In the genomic region with DNA sequence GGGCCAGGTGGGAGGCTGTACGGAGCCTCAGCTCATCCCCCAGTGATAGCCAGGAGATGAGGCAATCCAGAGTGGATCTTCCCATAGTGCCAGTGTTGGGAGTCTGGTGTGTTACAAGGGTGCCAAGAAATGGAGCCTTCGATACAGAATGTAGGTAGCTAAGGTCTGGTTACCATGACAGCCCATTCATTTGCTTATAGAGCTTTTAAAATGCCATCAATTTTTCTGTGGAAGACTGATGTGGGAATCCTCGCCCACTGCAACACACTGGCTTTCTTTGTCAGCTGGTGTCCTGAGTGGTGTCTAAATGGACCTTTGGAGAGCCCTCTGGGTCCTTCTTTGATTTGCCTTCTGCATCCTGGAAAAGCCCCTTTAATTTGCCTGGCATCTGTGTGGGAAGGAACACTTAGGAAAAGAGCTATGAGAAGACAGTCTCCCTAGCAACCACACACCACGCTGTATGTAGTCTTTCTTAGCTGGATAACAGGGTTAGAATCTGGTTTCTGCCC, we compare ENCODE assay signal across 12 mouse cellular contexts. TPM values are rescaled to one million over a fixed set of nuclear protein-coding genes. Genes with fewer than 3 reads are reported as not detected.
DNase-seq lines count a peak whose midpoint lies in the region; ATAC-seq and TF ChIP-seq lines count a peak whose summit lies in the region.
"Had no signal": no experiment of that assay in that cellular context is flagged by ENCODE, and none has a peak within 500 bp of the region (broad histone marks: within the 10 kb centered on the region; RNA-seq: fewer than 3 reads in every experiment).

No protein-coding gene starts in this region.

- H3K27me3 ChIP-seq in hindbrain, postnatal 0 days (ENCODE audit: insufficient read depth, low read length) = no peaks in the 10 kb centered on the region
- H3K27me3 ChIP-seq in embryonic facial prominence, embryonic 10.5 days (replicated peaks; ENCODE audit: low read depth, poor library complexity, severe bottlenecking) = no peaks in the 10 kb centered on the region
- no peaks in the 10 kb centered on the region for H3K27me3 ChIP-seq in intestine, embryonic 15.5 days (replicated peaks)
- H3K27me3 ChIP-seq: limb, embryonic 12.5 days; lung, embryonic 15.5 days had no signal

- H3K27ac ChIP-seq in hindbrain, postnatal 0 days = peak overlapping the region; percentile 42; the same call in 1 of the 2 replicates
- H3K27ac ChIP-seq in embryonic facial prominence, embryonic 10.5 days (replicated peaks) = no peak overlapping the region
- no peak overlapping the region for H3K27ac ChIP-seq in intestine, embryonic 15.5 days
- H3K27ac ChIP-seq: limb, embryonic 12.5 days; lung, embryonic 15.5 days had no signal

- no peak for TF ChIP-seq CTCF in hindbrain, postnatal 0 days (IDR thresholded peaks at IDR 0.05; ENCODE audit: low read depth)

- no peaks in the 10 kb centered on the region for H3K9me3 ChIP-seq in hindbrain, postnatal 0 days (ENCODE audit: low read length)
- H3K9me3 ChIP-seq in embryonic facial prominence, embryonic 10.5 days = no peaks in the 10 kb centered on the region
- no peaks in the 10 kb centered on the region for H3K9me3 ChIP-seq in intestine, embryonic 15.5 days
- H3K9me3 ChIP-seq: limb, embryonic 12.5 days; lung, embryonic 15.5 days had no signal

- peaks cover 3% of the 10 kb centered on the region; the same call in 1 of the 2 replicates for H3K36me3 ChIP-seq in hindbrain, postnatal 0 days (ENCODE audit: insufficient read depth, low read length)
- no peaks in the 10 kb centered on the region for H3K36me3 ChIP-seq in embryonic facial prominence, embryonic 10.5 days (replicated peaks)
- H3K36me3 ChIP-seq in intestine, embryonic 15.5 days = no peaks in the 10 kb centered on the region
- H3K36me3 ChIP-seq: lung, embryonic 15.5 days had no signal

- ATAC-seq in hindbrain, postnatal 0 days = peak; percentile 81
- no peak for ATAC-seq in intestine, embryonic 15.5 days
- ATAC-seq: inflammation-experienced regulatory T-cells, adult 6 months had no signal

- peaks cover 10% of the 10 kb centered on the region; the same call in 1 of the 2 replicates for H3K4me1 ChIP-seq in hindbrain, postnatal 0 days (ENCODE audit: insufficient read depth, low read length)
- H3K4me1 ChIP-seq in embryonic facial prominence, embryonic 10.5 days = 0 out of 2 replicates have a peak, but pooled peaks cover 7% of the 10 kb centered on the region
- H3K4me1 ChIP-seq in intestine, embryonic 15.5 days (replicated peaks) = no peaks in the 10 kb centered on the region
- H3K4me1 ChIP-seq: limb, embryonic 12.5 days; lung, embryonic 15.5 days had no signal

- no peak overlapping the region for H3K9ac ChIP-seq in hindbrain, postnatal 0 days (replicated peaks; ENCODE audit: low read length)
- H3K9ac ChIP-seq in intestine, embryonic 15.5 days = no peak overlapping the region
- H3K9ac ChIP-seq: limb, embryonic 12.5 days; lung, embryonic 15.5 days had no signal

- intact Hi-C loops in left cerebral cortex, postnatal 36 days (cut with DNase I) = no loop called here

- H3K4me2 ChIP-seq in hindbrain, postnatal 0 days (ENCODE audit: low read depth, low read length) = no peak overlapping the region
- no peak overlapping the region for H3K4me2 ChIP-seq in intestine, embryonic 15.5 days (replicated peaks)
- H3K4me2 ChIP-seq: limb, embryonic 12.5 days; lung, embryonic 15.5 days had no signal

- WGBS in hindbrain, postnatal 0 days = 33% methylated on average over 4 of the region's 4 CpGs
- 84% methylated on average over 4 of the region's 4 CpGs for WGBS in embryonic facial prominence, embryonic 10.5 days
- WGBS in intestine, embryonic 15.5 days = 79% methylated on average over 4 of the region's 4 CpGs

- DNase-seq in right cerebral cortex, adult 18-20 months = peak; percentile 47
- DNase-seq in right cerebral cortex, postnatal 14 days = no peak
- peak; percentile 57 for DNase-seq in hindbrain, postnatal 0 days (ENCODE audit: low spot score)
- DNase-seq in left cerebral cortex, postnatal 36 days (ENCODE audit: low spot score in 2 of 2) = peak; percentile 45 to 49
- no peak for DNase-seq in embryonic facial prominence, embryonic 10.5 days (ENCODE audit: low spot score)
- no peak for DNase-seq in kidney, postnatal 4 days
- DNase-seq in ovary, postnatal 10 days (ENCODE audit: low spot score) = no peak
- DNase-seq: thymus, adult 2 months had no signal

- H3K4me3 ChIP-seq in hindbrain, postnatal 0 days (ENCODE audit: low read length) = no peak overlapping the region
- no peak overlapping the region for H3K4me3 ChIP-seq in embryonic facial prominence, embryonic 10.5 days
- no peak overlapping the region for H3K4me3 ChIP-seq in intestine, embryonic 15.5 days (replicated peaks)
- H3K4me3 ChIP-seq: limb, embryonic 12.5 days; lung, embryonic 15.5 days had no signal

RNA-seq across cellular contexts. Expression of gene Cdc42ep3, which starts 28.0 kb away (rescaled TPM):
- 18.1 and 22.3 TPM in 2 replicates for total RNA-seq in hindbrain, postnatal 0 days (2014; rRNA removed)
- polyA plus RNA-seq in hindbrain, postnatal 0 days (2015; fragmentation: Nextera tagmentation; extraction: Ambion mirVana) = 34.9 and 35.9 TPM in 2 replicates
- total RNA-seq in left cerebral cortex, postnatal 36 days (2021) = 10 to 100 TPM; 17.3 to 19.5 TPM
- 17.0 and 18.8 TPM in 2 replicates for polyA plus RNA-seq in embryonic facial prominence, embryonic 10.5 days (2016; fragmentation: Nextera tagmentation; extraction: Ambion mirVana)
- polyA plus RNA-seq in intestine, embryonic 15.5 days (2015; fragmentation: Nextera tagmentation; extraction: Ambion mirVana) = 41.8 and 45.7 TPM in 2 replicates

Comparison
In these comparisons a context has a peak if more than half of its experiments do, and no peak if none do; other contexts are left out.
1. DNase-seq: peak in right cerebral cortex, adult 18-20 months (single experiment), hindbrain, postnatal 0 days (single experiment) and left cerebral cortex, postnatal 36 days (2 of 2); none in right cerebral cortex, postnatal 14 days (single experiment), embryonic facial prominence, embryonic 10.5 days (single experiment), kidney, postnatal 4 days (0 of 2) and ovary, postnatal 10 days (single experiment).